8 mouse cellular contexts compared by ENCODE assay signal in genomic region chr6:146578111-146578531, GRCm38 (mm10). TPM values are rescaled to one million over a fixed set of nuclear protein-coding genes. Genes with fewer than 3 reads are reported as not detected.
DNase-seq lines count a peak whose midpoint lies in the region; ATAC-seq lines count a peak whose summit lies in the region.

No protein-coding gene starts in this region.

- WGBS in forebrain, embryonic 12.5 days, result 0% methylated on average over 22 of the region's 22 CpGs
- under 1% methylated on average over 22 of the region's 22 CpGs for WGBS in hindbrain, embryonic 13.5 days
- 0% methylated on average over 22 of the region's 22 CpGs for WGBS in limb, embryonic 15.5 days
- WGBS in midbrain, embryonic 15.5 days, result 0% methylated on average over 22 of the region's 22 CpGs

- H3K9ac ChIP-seq in forebrain, embryonic 12.5 days, result peak overlapping the region; percentile 88
- peak overlapping the region; percentile 81 for H3K9ac ChIP-seq in hindbrain, embryonic 13.5 days
- peak overlapping the region; percentile 86 for H3K9ac ChIP-seq in limb, embryonic 15.5 days
- H3K9ac ChIP-seq in midbrain, embryonic 15.5 days, result peak overlapping the region; percentile 79

- peak overlapping the region; percentile 93 for H3K4me3 ChIP-seq in forebrain, embryonic 12.5 days (replicated peaks)
- H3K4me3 ChIP-seq in hindbrain, embryonic 13.5 days, result peak overlapping the region; percentile 58
- peak overlapping the region; percentile 88 for H3K4me3 ChIP-seq in limb, embryonic 15.5 days
- peak overlapping the region; percentile 68 for H3K4me3 ChIP-seq in midbrain, embryonic 15.5 days

- peak; percentile 54 for ATAC-seq in cerebellum, adult (ENCODE audit: insufficient number of reproducible peaks, low FRiP score, low TSS enrichment)
- ATAC-seq in forebrain, embryonic 12.5 days (ENCODE audit: low FRiP score), result no peak; the same call in 1 of the 2 replicates
- no peak for ATAC-seq in hindbrain, embryonic 13.5 days (ENCODE audit: low FRiP score)
- peak; percentile 47 for ATAC-seq in limb, embryonic 15.5 days (ENCODE audit: insufficient number of reproducible peaks, low FRiP score, low TSS enrichment, low read depth)
- no peak for ATAC-seq in midbrain, embryonic 15.5 days (replicated peaks)

- peak overlapping the region; percentile 96 for H3K27ac ChIP-seq in forebrain, embryonic 12.5 days
- H3K27ac ChIP-seq in hindbrain, embryonic 13.5 days, result peak overlapping the region; percentile 98
- H3K27ac ChIP-seq in limb, embryonic 15.5 days, result peak overlapping the region; percentile 99
- peak overlapping the region; percentile 99 for H3K27ac ChIP-seq in midbrain, embryonic 15.5 days

- no peak for DNase-seq in cerebellum, adult 11 months
- peak; percentile 66 to 73 for DNase-seq in adrenal gland, adult 18-20 months (ENCODE audit: low spot score in 2 of 2)
- DNase-seq in testis, postnatal 14 days (ENCODE audit: low spot score), result peak; percentile 82

- H3K27me3 ChIP-seq in forebrain, embryonic 12.5 days, result no peaks in the 10 kb centered on the region
- no peaks in the 10 kb centered on the region for H3K27me3 ChIP-seq in hindbrain, embryonic 13.5 days
- no peaks in the 10 kb centered on the region for H3K27me3 ChIP-seq in limb, embryonic 15.5 days
- H3K27me3 ChIP-seq in midbrain, embryonic 15.5 days (replicated peaks), result no peaks in the 10 kb centered on the region

- peaks cover 31% of the 10 kb centered on the region for H3K4me1 ChIP-seq in forebrain, embryonic 12.5 days
- H3K4me1 ChIP-seq in hindbrain, embryonic 13.5 days (replicated peaks), result peaks cover 43% of the 10 kb centered on the region
- H3K4me1 ChIP-seq in limb, embryonic 15.5 days, result peaks cover 19% of the 10 kb centered on the region; the same call in 1 of the 2 replicates
- H3K4me1 ChIP-seq in midbrain, embryonic 15.5 days, result peaks cover 33% of the 10 kb centered on the region

- H3K9me3 ChIP-seq in forebrain, embryonic 12.5 days, result no peaks in the 10 kb centered on the region
- no peaks in the 10 kb centered on the region for H3K9me3 ChIP-seq in hindbrain, embryonic 13.5 days
- no peaks in the 10 kb centered on the region for H3K9me3 ChIP-seq in limb, embryonic 15.5 days
- H3K9me3 ChIP-seq in midbrain, embryonic 15.5 days, result no peaks in the 10 kb centered on the region

- H3K36me3 ChIP-seq in forebrain, embryonic 12.5 days (replicated peaks), result no peaks in the 10 kb centered on the region
- H3K36me3 ChIP-seq in hindbrain, embryonic 13.5 days, result no peaks in the 10 kb centered on the region
- no peaks in the 10 kb centered on the region for H3K36me3 ChIP-seq in limb, embryonic 15.5 days
- no peaks in the 10 kb centered on the region for H3K36me3 ChIP-seq in midbrain, embryonic 15.5 days (replicated peaks)

- H3K4me2 ChIP-seq in forebrain, embryonic 12.5 days, result peak overlapping the region; percentile 79
- peak overlapping the region; percentile 76 for H3K4me2 ChIP-seq in hindbrain, embryonic 13.5 days
- H3K4me2 ChIP-seq in limb, embryonic 15.5 days, result peak overlapping the region; percentile 57
- peak overlapping the region; percentile 77 for H3K4me2 ChIP-seq in midbrain, embryonic 15.5 days

RNA-seq across cellular contexts. Expression of gene Ints13, which starts 0.5 kb away (rescaled TPM):
- total RNA-seq in adrenal gland, adult 18-20 months (2021), result 10 to 100 TPM; 35.7 to 36.0 TPM
- 96.2 and 96.4 TPM in 2 replicates for polyA plus RNA-seq in forebrain, embryonic 12.5 days (2016; fragmentation: Nextera tagmentation; extraction: Ambion mirVana)
- polyA plus RNA-seq in hindbrain, embryonic 13.5 days (2015; fragmentation: Nextera tagmentation; extraction: Ambion mirVana), result 60.4 and 60.8 TPM in 2 replicates
- polyA plus RNA-seq in limb, embryonic 15.5 days (2015; fragmentation: Nextera tagmentation; extraction: Ambion mirVana), result 54.2 and 62.9 TPM in 2 replicates
- polyA plus RNA-seq in midbrain, embryonic 15.5 days (2015; fragmentation: Nextera tagmentation; extraction: Ambion mirVana), result 51.8 and 57.6 TPM in 2 replicates

RNA-seq across cellular contexts. Expression of gene Fgfr1op2, which starts 1.1 kb away (rescaled TPM):
- 100 to 1,000 TPM in 1 of 2 experiments, 10 to 100 TPM in 1; 91.3 to 103 TPM for total RNA-seq in adrenal gland, adult 18-20 months (2021)
- polyA plus RNA-seq in forebrain, embryonic 12.5 days (2016; fragmentation: Nextera tagmentation; extraction: Ambion mirVana), result 74.9 and 77.4 TPM in 2 replicates
- 48.7 and 53.1 TPM in 2 replicates for polyA plus RNA-seq in hindbrain, embryonic 13.5 days (2015; fragmentation: Nextera tagmentation; extraction: Ambion mirVana)
- polyA plus RNA-seq in limb, embryonic 15.5 days (2015; fragmentation: Nextera tagmentation; extraction: Ambion mirVana), result 98.3 and 99.6 TPM in 2 replicates
- 38.7 and 38.8 TPM in 2 replicates for polyA plus RNA-seq in midbrain, embryonic 15.5 days (2015; fragmentation: Nextera tagmentation; extraction: Ambion mirVana)

Comparison
In these comparisons a context has a peak if more than half of its experiments do, and no peak if none do; other contexts are left out.
1. ATAC-seq: peak in cerebellum, adult (single experiment) and limb, embryonic 15.5 days (single experiment); none in forebrain, embryonic 12.5 days (single experiment), hindbrain, embryonic 13.5 days (single experiment) and midbrain, embryonic 15.5 days (single experiment).
2. Peak in every context shown above with its lines, with median percentiles within 50 percentile points of each other: H3K27ac ChIP-seq, H3K4me2 ChIP-seq, H3K4me3 ChIP-seq and H3K9ac ChIP-seq.